Mouse (Mus musculus) embryo, embryonic 11 days (tissue): ENCODE data around the gene Gm3248.
"Not testable (repeated sequence)": the region's sequence is repeated elsewhere in the genome, so short reads cannot be mapped to it uniquely, and the experiment has no call there.

ENCODE experiments used
- DNase-seq: peaks from one replicate; pipeline ENCODE4 v3.0.0-alpha.2; 2015

Gm3248 gene

DNA sequence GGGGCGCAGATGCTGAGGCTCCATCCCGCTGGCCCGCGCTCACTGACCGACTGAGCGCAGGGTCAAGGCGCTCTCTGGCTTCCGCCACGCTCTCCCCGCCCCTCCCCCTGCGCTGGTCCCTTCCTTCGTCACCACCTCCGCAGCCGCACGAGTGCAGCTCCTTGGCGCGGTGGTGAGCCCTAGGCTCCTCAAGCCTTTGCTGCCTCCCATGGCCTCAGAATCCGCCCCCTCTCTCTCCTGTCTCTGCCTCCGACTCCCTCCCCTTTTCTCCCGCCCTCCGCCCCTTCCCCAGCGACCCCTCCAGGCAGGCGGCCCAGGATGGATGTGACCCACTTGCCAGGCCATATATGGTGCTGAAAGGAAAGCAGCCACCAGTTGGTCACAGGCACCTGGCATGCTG, at the start of gene Gm3248:
Gm3248 (minus strand) TSS at position 111 of the 400 bp plus-strand sequence.
- DNase-seq = peak; percentile 50

GRCm38 (mm10) chr14:5987136-5987535, 25.6 kb upstream of the Gm3248 start:
- not testable (repeated sequence) for DNase-seq

DNA sequence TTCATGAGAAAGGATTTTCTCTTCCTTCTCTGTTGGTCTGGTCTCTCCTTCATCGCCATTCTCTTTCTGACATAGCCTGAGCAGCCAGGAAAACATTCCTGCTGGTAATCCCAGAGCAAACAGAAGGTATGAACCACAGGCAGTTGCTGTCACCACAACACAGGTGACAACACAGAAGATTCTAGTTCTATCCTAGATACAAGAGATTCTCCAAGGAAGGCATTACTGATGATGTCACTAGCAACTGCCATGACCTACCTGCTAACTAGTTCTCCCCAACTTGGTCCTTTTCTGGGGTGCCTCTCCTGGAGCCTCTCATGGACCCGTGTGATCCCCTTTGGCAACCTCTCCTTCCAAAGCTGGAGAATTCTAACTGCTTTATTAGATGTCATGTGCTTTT, 17.5 kb upstream of the Gm3248 start, which contains the start of gene Gm3453:
Gm3453 (minus strand) TSS at position 101 of the 400 bp plus-strand sequence.
- not testable (repeated sequence) for DNase-seq

DNA sequence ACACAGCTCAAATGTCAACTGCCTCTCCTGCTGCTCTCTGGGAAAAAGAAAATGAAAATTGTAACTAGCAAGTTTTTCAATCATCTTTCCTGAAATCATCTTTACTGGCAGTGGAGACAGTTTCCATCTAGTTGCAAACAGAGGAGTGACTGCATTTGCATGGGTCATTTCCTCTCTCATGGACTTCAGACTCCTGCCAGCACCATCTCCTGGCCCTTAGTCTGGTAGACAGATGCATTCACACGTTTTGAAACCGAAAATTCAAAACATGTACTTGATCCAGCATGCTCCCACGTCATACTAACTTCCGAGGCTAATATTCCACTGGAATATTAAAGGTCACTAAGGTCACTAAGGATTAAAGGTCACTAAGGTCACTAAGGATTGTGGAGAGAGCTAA, 896 bp upstream of the Gm3248 start:
- DNase-seq = not testable (repeated sequence)

DNA sequence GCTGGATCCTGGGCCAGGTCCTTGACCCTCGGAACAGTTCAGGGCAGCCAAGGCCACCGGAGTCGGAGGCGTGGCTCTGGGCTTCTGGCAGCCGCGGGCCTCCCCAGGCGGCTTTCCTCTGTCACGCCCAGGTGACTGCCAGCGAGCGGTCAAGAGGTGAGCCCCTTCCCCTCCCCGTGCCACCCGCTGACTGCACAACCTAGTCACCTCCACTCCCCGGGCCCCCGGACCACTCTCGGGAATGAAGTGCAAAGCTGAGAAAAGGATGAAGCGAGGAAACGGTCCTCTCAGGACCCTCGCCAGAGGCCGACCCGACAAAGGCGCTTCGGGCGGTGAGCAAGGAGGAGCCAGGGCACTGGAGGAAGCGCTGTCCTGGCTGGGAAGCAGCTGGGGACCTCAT, 443 bp downstream of the Gm3248 start:
- DNase-seq = peak; percentile 22

DNA sequence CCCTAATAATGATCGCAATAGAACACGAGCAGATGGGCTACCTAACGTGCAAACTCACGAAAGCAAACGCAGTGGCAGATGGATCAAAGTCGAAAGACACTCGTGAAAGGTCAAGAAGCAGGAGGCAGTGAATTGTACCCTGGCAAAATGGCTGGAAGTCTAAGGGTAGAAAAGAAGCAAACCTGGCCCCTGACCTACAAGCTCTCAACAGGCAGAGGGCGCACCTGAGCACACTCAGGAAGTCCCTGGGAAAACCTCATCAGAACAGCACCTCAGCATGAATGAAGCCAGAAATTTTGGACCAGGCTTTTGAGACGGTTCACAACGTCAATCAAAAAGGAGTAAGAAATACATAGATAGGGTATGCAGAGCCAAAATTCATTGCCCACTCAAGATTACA, 1.1 kb downstream of the Gm3248 start:
- DNase-seq = not testable (repeated sequence)

GRCm38 (mm10) chr14:5923276-5923675, 38.3 kb downstream of the Gm3248 start:
- not testable (repeated sequence) for DNase-seq

- DNase-seq = not testable (repeated sequence)
Measured at GRCm38 (mm10) chr14:5918330-5918942, 43.1 kb downstream of the Gm3248 start.

DNA sequence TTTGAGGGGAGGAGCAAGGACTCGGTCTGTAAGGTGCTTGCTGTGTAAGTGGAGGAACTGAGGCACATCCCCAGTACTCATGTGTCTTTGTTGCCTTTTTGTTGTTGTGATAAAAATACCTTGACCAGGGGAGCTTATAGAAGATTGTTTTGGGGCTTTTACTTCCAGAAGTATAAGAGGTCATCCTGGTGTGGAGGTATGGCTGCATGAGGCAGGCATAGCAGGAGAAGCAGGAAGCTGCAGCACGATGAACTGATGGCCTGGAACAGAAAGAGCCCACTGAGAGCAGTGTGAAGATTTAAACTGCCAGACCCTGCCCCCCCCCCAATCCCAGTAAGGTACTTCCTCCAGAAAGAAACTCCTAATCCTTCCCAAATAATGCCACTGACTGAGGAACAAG, 47.8 kb downstream of the Gm3248 start:
- not testable (repeated sequence) for DNase-seq
